Mouse (Mus musculus): ENCODE data around the gene Usp35.

- no peak for TF ChIP-seq POLR2A (IDR thresholded peaks at IDR 0.05; ENCODE audit: control insufficient read depth, low read depth, low read length)
- no peak for TF ChIP-seq CTCF (IDR thresholded peaks at IDR 0.05; ENCODE audit: control insufficient read depth, insufficient read depth, insufficient replicate concordance, low read depth, low read length)
These were observed 6.4 kb downstream of the Usp35 start for GRCm38 (mm10) chr7:97325156-97325985.

Data from testis, adult 2 months (tissue).